Mouse (Mus musculus) midbrain, postnatal 0 days (tissue): ENCODE measurements around the gene Prss48. TPM values are rescaled to one million over a fixed set of nuclear protein-coding genes. Genes with fewer than 3 reads are reported as not detected.

ENCODE experiments used
- ATAC-seq: fragments of 200-750 bp; cut with Nextera tagmentation; 2 replicates; pipeline ENCODE4 v1.8.0; 2017; ENCODE audit warnings: moderate number of reproducible peaks, mild to moderate bottlenecking, moderate TSS enrichment, moderate library complexity; ENCODE audit not compliant: low FRiP score
- DNase-seq: peaks from one replicate; pipeline ENCODE4 v3.0.0-alpha.2; 2015; ENCODE audit warnings: low spot score
- H3K27ac ChIP-seq: fragments of 300-500 bp; sonication (generic); 2 replicates; pipeline ENCODE4 v1.5.1; 2014; ENCODE audit warnings: low read depth, mild to moderate bottlenecking, low read length, mixed read lengths
- H3K27me3 ChIP-seq: fragments of 300-500 bp; sonication (generic); 2 replicates; pipeline ENCODE4 v1.6.1; 2014; ENCODE audit warnings: low read length, control low read depth, mixed read lengths; ENCODE audit not compliant: insufficient read depth
- H3K36me3 ChIP-seq: fragments of 300-500 bp; sonication (generic); 2 replicates; pipeline ENCODE4 v1.6.1; 2014; ENCODE audit warnings: low read length, control low read depth, mixed read lengths; ENCODE audit not compliant: insufficient read depth
- H3K4me1 ChIP-seq: fragments of 300-500 bp; sonication (generic); 2 replicates; pipeline ENCODE4 v1.6.1; 2014; ENCODE audit warnings: mild to moderate bottlenecking, control low read depth, antibody characterized with exemption, low read length, mixed read lengths; ENCODE audit not compliant: insufficient read depth
- H3K4me2 ChIP-seq: fragments of 300-500 bp; sonication (generic); 2 replicates; pipeline ENCODE4 v1.6.1; 2014; ENCODE audit warnings: low read depth, mild to moderate bottlenecking, low read length, mixed read lengths; ENCODE audit not compliant: poor library complexity, severe bottlenecking
- H3K4me3 ChIP-seq: fragments of 300-500 bp; sonication (generic); 2 replicates; pipeline ENCODE4 v1.5.1; 2014; ENCODE audit warnings: low read depth, mild to moderate bottlenecking, low read length, moderate library complexity
- H3K9ac ChIP-seq: fragments of 300-500 bp; sonication (generic); replicated peaks from 2 replicates; pipeline ENCODE4 v1.6.1; 2014; ENCODE audit warnings: mild to moderate bottlenecking, low read length, moderate library complexity, mixed read lengths; ENCODE audit not compliant: poor library complexity, severe bottlenecking
- H3K9me3 ChIP-seq: fragments of 300-500 bp; sonication (generic); 2 replicates; pipeline ENCODE4 v1.6.1; 2016; ENCODE audit warnings: low read length, control low read depth
- CTCF ChIP-seq: IDR thresholded peaks from 2 replicates; pipeline ENCODE4 v1.5.1; 2016; ENCODE audit warnings: antibody characterized with exemption, mild to moderate bottlenecking
- WGBS: fragments of 180-500 bp; shearing (Covaris S2); extraction: QIAGEN DNeasy Blood & Tissue Kit; methylation state at CpG from one replicate; pipeline ENCODE4 v1.1.7; 2014; 5-methylcytosine and 5-hydroxymethylcytosine counted together
- polyA plus RNA-seq: library from polyadenylated mRNA; unstranded; fragments of >200 nt; fragmentation: Nextera tagmentation; extraction: Ambion mirVana; gene quantifications from 2 replicates; pipeline ENCODE4 v1.2.1, GENCODE M21; 2015
- total RNA-seq: library from RNA; depleted of rRNA; stranded (reverse); fragments of >200 nt; gene quantifications from 2 replicates; pipeline ENCODE4 v1.2.3, GENCODE M21; 2014

Gene Prss48
- total and polyA plus RNA-seq, 2 experiments from 2014 or later: not detected

DNA sequence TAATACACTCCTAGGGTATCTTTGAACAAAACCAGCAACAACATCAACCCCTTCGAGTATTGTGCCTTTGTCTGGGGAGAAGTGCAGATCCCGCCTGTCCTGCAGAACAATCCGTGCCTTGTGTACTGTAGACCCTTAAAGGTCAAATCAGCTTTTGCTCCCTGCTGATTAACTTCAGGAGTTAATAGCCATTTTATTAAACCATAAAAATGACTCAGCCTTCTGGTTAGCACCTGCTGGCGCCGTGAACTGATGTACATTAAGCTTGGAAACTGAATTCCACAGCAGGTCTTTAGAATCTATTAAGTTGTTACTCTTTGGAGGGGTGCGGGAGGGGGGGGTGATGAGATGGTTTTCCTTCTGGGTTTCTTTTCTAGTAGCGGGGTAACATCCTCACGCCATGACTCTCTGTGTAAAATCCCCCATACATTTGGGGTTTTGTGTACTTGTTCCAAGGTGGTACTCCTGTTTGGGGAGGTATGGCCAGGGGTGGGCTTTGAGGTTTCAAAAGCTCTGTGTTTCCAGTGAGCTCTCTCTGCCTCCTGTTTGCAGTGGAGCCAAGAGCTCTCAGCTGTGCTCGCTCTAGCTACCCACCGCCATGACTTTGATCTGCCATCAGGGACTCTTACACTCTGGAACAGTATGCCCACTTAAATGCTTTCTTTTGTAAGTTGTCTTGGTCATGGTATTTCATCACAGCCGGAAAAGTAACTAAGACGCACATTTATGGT lies 21.9 kb upstream of the Prss48 start:
- Histone ChIP-seq H3K4me2 (no peak overlapping the region), H3K27ac (no peak overlapping the region), H3K4me1 (no peaks in the 10 kb centered on the region), H3K4me3 (no peak overlapping the region), H3K27me3 (no peaks in the 10 kb centered on the region), H3K9me3 (no peaks in the 10 kb centered on the region), H3K9ac (no peak overlapping the region), H3K36me3 (no peaks in the 10 kb centered on the region)
- DNase-seq (no peak), ATAC-seq (no peak)
- TF ChIP-seq CTCF: no peak
- WGBS: 90% methylated on average over 12 of the region's 12 CpGs

DNA sequence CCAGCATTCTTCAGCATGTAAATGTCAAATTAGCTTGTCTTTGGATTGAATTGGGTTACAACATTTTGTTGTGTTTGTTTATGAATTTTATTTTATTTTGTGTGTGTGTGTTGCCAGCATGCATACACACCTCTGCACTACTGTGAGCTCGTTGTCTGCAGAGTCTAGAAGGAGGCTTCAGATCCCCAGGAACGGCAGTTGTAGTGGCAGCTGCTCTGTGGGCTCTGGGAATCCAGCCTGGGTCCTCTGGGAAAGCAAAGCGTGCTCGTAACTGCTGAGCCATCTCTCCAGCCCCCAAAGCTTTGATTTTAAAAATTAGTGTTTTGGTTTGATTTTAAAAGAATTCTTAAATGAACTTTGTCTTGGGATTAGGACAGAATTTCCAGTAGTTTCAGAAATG lies 19.4 kb upstream of the Prss48 start:
- Histone ChIP-seq H3K4me2 (no peak overlapping the region), H3K27ac (no peak overlapping the region), H3K27me3 (no peaks in the 10 kb centered on the region), H3K4me1 (no peaks in the 10 kb centered on the region), H3K9ac (no peak overlapping the region), H3K4me3 (no peak overlapping the region), H3K36me3 (no peaks in the 10 kb centered on the region), H3K9me3 (no peaks in the 10 kb centered on the region)
- no peak for TF ChIP-seq CTCF
- 66% methylated on average over 4 of the region's 4 CpGs for WGBS
- ATAC-seq (no peak), DNase-seq (no peak)

DNA sequence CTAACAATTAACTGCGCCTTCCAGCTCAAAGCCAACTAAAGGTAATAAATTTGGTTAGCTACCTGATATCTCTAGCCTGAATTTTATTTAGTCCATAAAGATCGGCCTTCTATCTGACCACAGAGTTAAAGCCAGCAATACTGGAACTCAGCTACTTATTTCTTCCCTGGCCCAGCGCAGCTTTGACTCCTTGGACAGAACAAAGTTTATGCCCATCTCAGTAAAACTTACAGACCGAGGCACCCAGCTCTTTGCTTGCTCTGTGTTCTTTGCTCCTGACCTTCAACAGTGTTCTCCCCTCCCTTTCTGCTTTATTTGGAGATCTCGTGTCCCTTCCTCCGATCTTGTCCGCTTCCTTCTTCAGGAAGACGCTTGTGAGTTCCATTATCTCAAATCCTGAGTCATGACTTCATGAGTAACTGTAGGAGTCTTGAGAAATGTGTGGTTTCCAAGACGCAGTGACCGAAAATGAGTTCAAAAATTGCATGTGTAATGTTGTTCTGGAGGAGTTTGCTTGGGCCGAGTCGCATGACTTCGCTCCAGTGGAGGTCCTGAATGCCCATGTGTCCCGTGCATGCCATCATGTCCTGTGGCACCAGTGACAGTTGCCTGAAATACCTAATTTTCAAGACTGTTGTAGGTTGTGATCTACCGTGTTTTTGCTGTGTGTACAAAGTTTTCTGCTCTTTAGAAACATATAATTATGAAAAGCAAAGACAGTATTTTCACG lies 18.8 kb upstream of the Prss48 start:
- 94% methylated on average over 16 of the region's 16 CpGs for WGBS
- no peak overlapping the region for H3K4me3 ChIP-seq
- H3K4me2 ChIP-seq: no peak overlapping the region
- no peak overlapping the region for H3K9ac ChIP-seq
- DNase-seq (no peak), ATAC-seq (no peak)
- no peaks in the 10 kb centered on the region for H3K27me3 ChIP-seq
- H3K9me3 ChIP-seq: no peaks in the 10 kb centered on the region
- no peak for TF ChIP-seq CTCF
- no peaks in the 10 kb centered on the region for H3K4me1 ChIP-seq
- no peak overlapping the region for H3K27ac ChIP-seq
- no peaks in the 10 kb centered on the region for H3K36me3 ChIP-seq

DNA sequence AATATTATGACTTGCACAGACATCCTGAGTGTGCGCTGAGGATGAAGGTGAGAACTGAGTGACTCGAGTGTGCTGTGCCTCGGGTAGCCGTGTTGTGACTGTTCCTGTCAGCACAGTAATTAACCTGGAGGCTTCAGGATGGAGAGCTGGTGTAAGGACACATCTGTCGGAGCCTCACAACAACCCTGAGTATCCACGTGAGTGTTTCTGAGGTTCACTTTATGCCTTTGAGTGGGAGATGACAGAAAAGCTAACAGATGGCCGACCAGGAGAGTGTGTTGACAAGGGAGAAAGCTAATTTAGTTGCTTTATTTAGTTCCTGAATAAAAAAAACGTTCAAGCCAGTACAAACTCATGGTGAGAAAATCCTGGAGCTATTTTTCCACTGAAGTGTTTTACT lies 15.2 kb upstream of the Prss48 start:
- 76% methylated on average over 8 of the region's 8 CpGs for WGBS
- ATAC-seq: no peak

DNA sequence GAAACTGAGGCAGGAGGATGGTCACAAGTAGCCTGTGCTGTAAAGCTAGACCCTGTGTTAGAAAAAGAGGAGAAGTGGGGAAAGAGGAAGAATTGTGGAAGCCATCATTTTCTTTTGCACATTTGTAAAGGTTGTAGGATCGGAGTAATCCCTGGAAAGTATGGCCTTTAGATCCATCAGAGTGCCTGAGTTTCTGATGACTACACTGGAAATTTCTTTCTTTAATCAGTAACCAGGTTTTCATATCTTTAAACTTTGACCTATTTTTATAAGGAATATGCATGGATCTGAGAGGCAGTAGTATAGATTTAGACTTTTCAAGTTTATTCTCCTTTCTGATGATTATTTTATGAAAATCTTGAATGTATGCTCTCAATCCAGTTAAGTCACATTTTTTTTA lies 14.7 kb upstream of the Prss48 start:
- Histone ChIP-seq H3K4me3 (no peak overlapping the region), H3K9me3 (no peaks in the 10 kb centered on the region), H3K4me2 (no peak overlapping the region), H3K36me3 (no peaks in the 10 kb centered on the region), H3K27ac (no peak overlapping the region), H3K27me3 (no peaks in the 10 kb centered on the region), H3K4me1 (no peaks in the 10 kb centered on the region), H3K9ac (no peak overlapping the region)
- 84% methylated on average over 1 of the region's 1 CpGs for WGBS
- ATAC-seq (no peak), DNase-seq (no peak)
- TF ChIP-seq CTCF: no peak

More for the DNA sequence above, 15.2 kb upstream of the Prss48 start:
- H3K4me3 ChIP-seq: no peak overlapping the region
- H3K9ac ChIP-seq: no peak overlapping the region
- no peaks in the 10 kb centered on the region for H3K9me3 ChIP-seq
- no peak for TF ChIP-seq CTCF
- H3K4me1 ChIP-seq: no peaks in the 10 kb centered on the region
- H3K27me3 ChIP-seq: no peaks in the 10 kb centered on the region
- no peak for DNase-seq
- H3K36me3 ChIP-seq: no peaks in the 10 kb centered on the region
- no peak overlapping the region for H3K27ac ChIP-seq
- H3K4me2 ChIP-seq: no peak overlapping the region

DNA sequence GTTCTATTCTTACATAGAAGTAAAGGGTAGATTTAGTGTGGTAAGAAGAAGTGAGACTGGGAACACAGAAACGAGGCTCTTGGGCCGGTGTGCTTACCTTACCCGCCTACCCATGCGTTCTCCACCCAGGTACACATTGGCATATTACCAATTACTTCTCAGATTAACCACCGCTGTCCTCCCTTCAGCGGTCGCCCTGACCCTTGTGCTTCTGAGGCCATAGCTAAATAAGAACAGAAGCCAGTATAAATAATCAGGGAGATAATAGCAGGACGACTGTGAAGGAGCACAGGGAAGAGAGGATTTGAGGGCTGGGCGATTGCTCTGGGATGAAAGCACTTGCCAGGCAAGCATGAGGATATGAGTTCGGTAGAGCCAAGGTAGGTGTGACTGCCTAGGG lies 11.5 kb upstream of the Prss48 start:
- DNase-seq: no peak
- Histone ChIP-seq H3K4me2 (no peak overlapping the region), H3K9me3 (no peaks in the 10 kb centered on the region), H3K4me1 (no peaks in the 10 kb centered on the region), H3K36me3 (no peaks in the 10 kb centered on the region), H3K4me3 (no peak overlapping the region), H3K27me3 (no peaks in the 10 kb centered on the region), H3K27ac (no peak overlapping the region), H3K9ac (no peak overlapping the region)
- WGBS: 86% methylated on average over 10 of the region's 10 CpGs
- no peak for TF ChIP-seq CTCF
- no peak for ATAC-seq
